Mouse (Mus musculus) forebrain, embryonic 12.5 days (tissue): ENCODE measurements around the gene Dpysl4. TPM values are rescaled to one million over a fixed set of nuclear protein-coding genes. Genes with fewer than 3 reads are reported as not detected.

Experiments
- ATAC-seq: fragments of 200-750 bp; cut with Nextera tagmentation; 2 replicates; pipeline ENCODE4 v1.8.0; 2017; ENCODE audit warnings: moderate TSS enrichment; ENCODE audit not compliant: low FRiP score
- H3K27ac ChIP-seq: fragments of 300-500 bp; sonication (generic); 2 replicates; pipeline ENCODE4 v1.5.1; 2016; ENCODE audit warnings: mild to moderate bottlenecking
- H3K27me3 ChIP-seq: fragments of 300-500 bp; sonication (generic); 2 replicates; pipeline ENCODE4 v1.6.1; 2016; ENCODE audit warnings: mild to moderate bottlenecking
- H3K36me3 ChIP-seq: fragments of 300-500 bp; sonication (generic); replicated peaks from 2 replicates; pipeline ENCODE4 v1.6.1; 2016; ENCODE audit warnings: mild to moderate bottlenecking
- H3K4me1 ChIP-seq: fragments of 300-500 bp; sonication (generic); 2 replicates; pipeline ENCODE4 v1.6.1; 2016
- H3K4me2 ChIP-seq: fragments of 300-500 bp; sonication (generic); 2 replicates; pipeline ENCODE4 v1.6.1; 2016; ENCODE audit warnings: mild to moderate bottlenecking, moderate library complexity
- H3K4me3 ChIP-seq: fragments of 300-500 bp; sonication (generic); replicated peaks from 2 replicates; pipeline ENCODE4 v1.5.1; 2016; ENCODE audit warnings: mild to moderate bottlenecking
- H3K9ac ChIP-seq: fragments of 300-500 bp; sonication (generic); 2 replicates; pipeline ENCODE4 v1.6.1; 2016; ENCODE audit warnings: mild to moderate bottlenecking
- H3K9me3 ChIP-seq: fragments of 300-500 bp; sonication (generic); 2 replicates; pipeline ENCODE4 v1.6.1; 2016
- WGBS: fragments of 180-500 bp; shearing (Covaris S2); methylation state at CpG from one replicate; pipeline ENCODE4 v1.1.7; 2016; 5-methylcytosine and 5-hydroxymethylcytosine counted together
- polyA plus RNA-seq: library from polyadenylated mRNA; unstranded; fragments of >200 nt; fragmentation: Nextera tagmentation; extraction: Ambion mirVana; gene quantifications from 2 replicates; pipeline ENCODE4 v1.2.1, GENCODE M21; 2016

Gene Dpysl4
- polyA plus RNA-seq, 1 experiment from 2014 or later = 139 TPM

DNA sequence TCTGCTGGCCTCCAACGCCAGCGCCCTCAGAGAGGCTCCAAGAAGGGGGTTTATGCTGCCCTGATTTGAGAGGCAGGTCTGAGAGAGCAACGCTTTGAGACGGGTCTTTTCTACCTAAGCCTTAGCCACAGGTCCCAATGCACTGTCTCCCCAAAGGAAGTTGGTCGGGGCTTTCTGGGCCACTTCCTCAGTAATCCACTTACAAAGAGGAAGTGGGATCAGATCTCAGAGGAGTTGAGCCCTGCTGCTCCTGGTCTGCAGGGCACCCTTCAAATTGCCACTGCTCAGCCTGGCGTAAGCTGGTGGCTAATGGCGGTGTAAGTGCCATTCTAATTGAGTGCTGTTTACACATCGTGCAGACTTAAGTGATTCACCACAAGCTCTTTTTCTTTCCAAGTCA, 45.7 kb downstream of the Dpysl4 start:
- no peak overlapping the region for H3K9ac ChIP-seq
- peaks cover 35% of the 10 kb centered on the region for H3K4me1 ChIP-seq
- no peak overlapping the region for H3K4me2 ChIP-seq
- WGBS = 46% methylated on average over 8 of the region's 8 CpGs
- no peaks in the 10 kb centered on the region for H3K36me3 ChIP-seq
- H3K4me3 ChIP-seq = no peak overlapping the region
- H3K9me3 ChIP-seq = no peaks in the 10 kb centered on the region
- no peak overlapping the region for H3K27ac ChIP-seq
- no peak for ATAC-seq
- peaks cover 32% of the 10 kb centered on the region for H3K27me3 ChIP-seq

DNA sequence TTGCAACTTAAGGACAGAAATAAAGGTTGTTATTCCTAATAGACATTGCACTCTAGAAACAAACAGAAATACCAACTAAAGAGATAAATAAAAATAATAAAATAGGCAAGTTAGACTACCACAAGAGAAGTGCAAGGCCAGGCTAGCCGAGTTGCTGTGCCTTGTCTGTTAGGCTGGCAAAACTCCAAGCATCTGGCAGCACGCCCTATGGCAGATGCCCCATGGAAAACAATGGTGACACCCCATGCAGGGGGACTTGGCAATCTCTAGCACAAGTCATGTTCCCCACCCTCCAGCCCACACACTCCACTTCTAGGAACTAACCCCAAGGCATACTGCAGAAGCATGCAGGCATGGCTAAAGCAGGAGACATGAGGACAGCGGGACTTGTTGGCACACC, 47.6 kb downstream of the Dpysl4 start:
- 84% methylated on average over 3 of the region's 3 CpGs for WGBS
- Histone ChIP-seq H3K9ac (no peak overlapping the region), H3K27me3 (peaks cover 35% of the 10 kb centered on the region), H3K9me3 (no peaks in the 10 kb centered on the region), H3K27ac (no peak overlapping the region), H3K36me3 (no peaks in the 10 kb centered on the region), H3K4me2 (no peak overlapping the region), H3K4me3 (no peak overlapping the region), H3K4me1 (peaks cover 49% of the 10 kb centered on the region)
- ATAC-seq = no peak

DNA sequence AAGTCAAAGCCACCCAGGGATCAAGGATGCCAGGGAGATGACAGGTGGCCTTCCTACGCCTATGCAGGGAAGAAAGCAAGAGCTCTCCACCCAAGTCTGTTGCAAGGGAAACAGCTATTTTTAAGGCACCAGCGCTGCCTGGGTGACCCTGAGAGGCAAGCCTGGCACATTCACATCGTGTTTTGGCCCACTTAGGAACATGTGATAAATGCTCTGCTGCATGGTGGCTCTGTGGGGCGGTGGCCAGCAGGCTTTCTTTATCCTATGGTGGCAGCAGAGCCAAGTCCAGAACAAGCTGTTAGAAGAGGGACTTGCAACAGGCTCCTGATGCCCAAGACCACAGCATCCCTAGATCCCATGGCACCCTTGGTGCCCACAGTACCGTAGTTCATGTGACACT, 49.4 kb downstream of the Dpysl4 start:
- Histone ChIP-seq H3K4me2 (no peak overlapping the region), H3K4me3 (no peak overlapping the region), H3K27ac (no peak overlapping the region), H3K9ac (no peak overlapping the region), H3K36me3 (no peaks in the 10 kb centered on the region), H3K27me3 (peaks cover 39% of the 10 kb centered on the region), H3K9me3 (no peaks in the 10 kb centered on the region), H3K4me1 (peaks cover 59% of the 10 kb centered on the region)
- WGBS = 88% methylated on average over 5 of the region's 5 CpGs
- no peak for ATAC-seq

DNA sequence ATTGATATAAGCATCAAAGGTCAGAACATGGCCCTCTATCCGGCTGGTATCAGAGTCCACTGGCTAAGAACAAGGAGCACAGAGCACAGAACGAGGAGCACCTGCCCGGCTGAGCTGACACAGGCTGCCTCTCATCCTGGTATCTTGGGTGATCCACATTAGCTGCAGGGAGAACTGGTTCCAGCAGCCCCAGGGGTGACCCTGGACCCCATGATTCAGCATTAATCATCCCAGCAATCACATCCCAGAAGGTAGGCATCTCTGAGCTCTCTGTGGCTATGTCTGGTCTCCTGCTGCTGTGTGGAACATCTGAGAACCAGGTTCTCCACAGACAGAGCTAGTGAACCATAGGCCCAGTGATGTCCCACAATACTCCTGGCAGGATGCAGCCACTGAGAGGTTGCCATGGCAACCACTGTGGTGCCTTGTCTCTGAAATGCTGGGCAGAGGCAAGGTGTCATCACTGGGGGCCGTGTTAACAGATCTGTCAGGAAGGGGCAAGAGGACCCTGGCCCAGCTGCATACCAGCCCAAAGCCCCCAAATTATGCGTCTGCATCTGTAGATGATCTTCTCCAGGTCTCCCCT, 51.2 kb downstream of the Dpysl4 start:
- WGBS = 70% methylated on average over 5 of the region's 5 CpGs
- Histone ChIP-seq H3K9me3 (no peaks in the 10 kb centered on the region), H3K4me2 (no peak overlapping the region), H3K9ac (no peak overlapping the region), H3K27me3 (peaks cover 55% of the 10 kb centered on the region), H3K27ac (no peak overlapping the region), H3K36me3 (no peaks in the 10 kb centered on the region), H3K4me3 (no peak overlapping the region), H3K4me1 (peaks cover 59% of the 10 kb centered on the region)
- ATAC-seq = no peak

DNA sequence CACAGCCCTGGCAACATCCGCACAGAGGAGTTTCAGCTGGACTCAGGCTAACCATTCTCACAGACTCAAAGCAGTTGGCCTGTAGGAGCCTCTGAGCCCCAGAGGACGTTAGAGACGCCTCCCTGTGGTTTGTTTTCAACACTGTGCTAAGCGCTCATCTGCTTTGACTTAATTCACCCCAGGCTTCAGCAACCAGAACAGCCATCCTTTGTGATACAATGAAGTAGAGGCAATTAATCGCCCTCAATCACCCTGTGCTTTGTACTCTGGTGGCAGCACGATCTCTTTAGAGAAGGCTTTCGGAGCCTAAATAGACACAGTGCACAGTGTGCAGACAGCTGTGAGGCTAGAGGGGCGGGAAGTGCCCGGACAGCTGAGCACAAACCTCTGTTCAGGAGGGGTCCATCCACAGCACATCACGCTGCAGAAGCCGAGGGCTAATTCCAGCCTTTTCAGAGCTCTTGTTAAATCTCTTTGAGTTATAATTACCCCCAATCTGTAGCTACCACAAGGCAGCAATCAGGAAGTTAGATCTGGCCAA, 54.2 kb downstream of the Dpysl4 start:
- 0 out of 2 replicates have a peak overlapping the region, but pooled peaks have one; percentile 15 for H3K4me2 ChIP-seq
- H3K9ac ChIP-seq = peak overlapping the region; percentile 2; the same call in 1 of the 2 replicates
- WGBS = 2% methylated on average over 11 of the region's 11 CpGs
- H3K27ac ChIP-seq = peak overlapping the region; percentile 83
- H3K36me3 ChIP-seq = no peaks in the 10 kb centered on the region
- H3K27me3 ChIP-seq = peaks cover 74% of the 10 kb centered on the region
- peaks cover 57% of the 10 kb centered on the region for H3K4me1 ChIP-seq
- H3K9me3 ChIP-seq = no peaks in the 10 kb centered on the region
- H3K4me3 ChIP-seq = no peak overlapping the region
- peak; percentile 88 for ATAC-seq

DNA sequence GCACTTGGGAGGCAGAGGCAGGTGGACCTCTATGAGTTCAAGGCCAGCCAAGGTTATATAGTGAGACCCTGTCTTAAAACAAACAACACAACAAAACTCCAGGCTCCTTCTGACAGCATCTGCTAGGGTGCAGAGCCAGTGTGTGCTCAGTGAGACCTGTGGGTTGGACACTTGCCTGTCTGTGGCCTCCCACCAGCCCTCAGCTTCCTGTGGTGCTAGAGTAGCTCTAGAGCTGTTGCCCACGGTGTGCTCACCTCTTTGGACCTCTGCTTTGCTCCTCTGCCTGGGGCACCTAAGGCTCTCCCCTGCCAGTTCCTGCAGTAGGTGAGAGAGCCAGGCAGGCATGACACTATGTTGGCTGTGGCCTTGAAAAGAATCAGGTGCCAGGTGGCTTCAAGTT, 58.0 kb downstream of the Dpysl4 start:
- Histone ChIP-seq H3K9me3 (no peaks in the 10 kb centered on the region), H3K27ac (no peak overlapping the region), H3K9ac (no peak overlapping the region), H3K4me3 (no peak overlapping the region), H3K4me1 (peaks cover 47% of the 10 kb centered on the region), H3K27me3 (peaks cover 54% of the 10 kb centered on the region), H3K4me2 (no peak overlapping the region), H3K36me3 (no peaks in the 10 kb centered on the region)
- no peak for ATAC-seq
- 100% methylated on average over 1 of the region's 1 CpGs for WGBS

DNA sequence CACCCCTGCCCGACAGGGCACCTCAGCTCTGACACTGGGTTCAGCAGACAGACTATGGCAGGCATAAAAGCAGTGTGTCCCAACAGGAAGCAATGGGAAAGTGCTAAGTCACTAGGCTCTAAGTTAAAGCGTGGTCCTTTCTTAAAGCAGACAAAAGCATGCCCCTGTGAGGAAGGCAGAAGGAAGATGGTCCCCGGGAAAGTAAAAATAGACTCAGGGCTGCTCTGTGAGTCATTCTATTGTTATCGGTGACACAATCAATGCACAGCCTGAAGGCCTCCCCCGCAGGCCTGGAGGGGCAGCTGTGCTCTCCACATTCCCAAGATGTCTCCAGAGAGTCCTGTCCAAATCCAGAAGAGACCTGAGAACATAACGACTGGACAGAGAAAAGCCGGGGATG, 60.1 kb downstream of the Dpysl4 start:
- Histone ChIP-seq H3K9me3 (no peaks in the 10 kb centered on the region), H3K9ac (no peak overlapping the region), H3K36me3 (no peaks in the 10 kb centered on the region), H3K27ac (no peak overlapping the region), H3K4me2 (no peak overlapping the region), H3K4me1 (peaks cover 40% of the 10 kb centered on the region), H3K4me3 (no peak overlapping the region), H3K27me3 (peaks cover 64% of the 10 kb centered on the region)
- WGBS = 43% methylated on average over 7 of the region's 7 CpGs
- no peak for ATAC-seq

DNA sequence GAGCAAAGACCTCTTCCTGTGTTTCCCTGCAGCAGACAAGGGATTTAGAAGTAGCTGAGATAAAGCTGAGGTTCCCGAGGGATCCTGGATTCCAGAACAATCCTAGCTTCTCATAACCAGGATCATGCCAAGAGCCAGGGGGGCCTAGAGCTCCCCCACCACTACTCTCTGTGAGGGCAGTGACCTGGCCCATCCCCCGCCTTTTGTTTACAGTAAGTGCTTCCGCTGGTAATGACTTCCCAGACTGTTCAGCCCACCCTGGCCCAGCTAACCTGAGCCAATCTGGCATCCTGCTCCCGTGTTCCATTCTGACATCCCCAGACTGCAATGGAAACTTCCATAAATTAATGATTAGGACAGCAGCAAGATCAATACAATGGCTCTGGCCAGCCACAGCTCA, 61.6 kb downstream of the Dpysl4 start:
- no peak overlapping the region for H3K4me2 ChIP-seq
- no peak overlapping the region for H3K27ac ChIP-seq
- WGBS = 54% methylated on average over 4 of the region's 4 CpGs
- no peak overlapping the region for H3K9ac ChIP-seq
- H3K4me1 ChIP-seq = peaks cover 40% of the 10 kb centered on the region
- H3K9me3 ChIP-seq = no peaks in the 10 kb centered on the region
- H3K4me3 ChIP-seq = no peak overlapping the region
- no peaks in the 10 kb centered on the region for H3K36me3 ChIP-seq
- no peak for ATAC-seq
- H3K27me3 ChIP-seq = peaks cover 50% of the 10 kb centered on the region

DNA sequence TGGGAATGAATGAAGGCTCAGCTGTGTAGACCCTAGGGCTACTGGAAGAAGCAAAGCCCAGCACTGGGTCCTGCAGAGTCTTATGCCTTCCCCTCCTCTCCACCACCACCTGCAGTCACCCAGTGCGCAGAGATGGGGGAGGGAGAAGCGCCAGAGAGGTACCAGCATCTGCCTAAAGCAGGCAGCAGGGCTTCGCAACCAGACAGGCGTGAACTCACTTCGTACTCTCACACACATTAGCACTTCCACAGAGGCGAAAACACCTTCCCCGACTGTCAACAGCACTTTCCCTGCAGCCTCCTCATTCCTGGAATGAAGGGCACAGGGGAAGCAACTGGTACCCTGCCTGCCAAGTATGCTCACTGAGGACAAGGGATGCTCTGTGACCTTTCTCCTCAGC, 63.6 kb downstream of the Dpysl4 start:
- 31% methylated on average over 6 of the region's 7 CpGs for WGBS
- Histone ChIP-seq H3K9me3 (no peaks in the 10 kb centered on the region), H3K27ac (no peak overlapping the region), H3K36me3 (no peaks in the 10 kb centered on the region), H3K4me2 (no peak overlapping the region), H3K27me3 (peaks cover 46% of the 10 kb centered on the region; the same call in 1 of the 2 replicates), H3K9ac (no peak overlapping the region), H3K4me1 (peaks cover 40% of the 10 kb centered on the region), H3K4me3 (no peak overlapping the region)
- ATAC-seq = no peak

DNA sequence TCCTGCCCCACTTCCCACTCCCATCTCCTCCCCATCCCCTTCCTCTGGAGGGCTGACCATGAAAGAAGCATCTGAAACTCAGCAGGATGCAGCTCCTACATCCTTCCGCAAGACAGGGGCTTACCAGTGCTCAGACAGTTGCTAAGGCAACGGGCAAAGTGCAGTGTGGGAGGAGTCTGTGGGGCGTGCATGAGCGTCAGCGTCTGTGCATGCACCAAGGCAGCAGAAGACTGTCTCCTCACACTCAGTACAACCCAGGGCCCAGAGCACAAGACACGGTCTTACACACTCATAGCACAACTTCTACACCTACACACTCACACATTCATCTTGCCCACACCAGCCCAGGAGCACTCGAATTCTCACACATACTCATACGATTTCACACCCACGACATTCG, 65.3 kb downstream of the Dpysl4 start:
- H3K36me3 ChIP-seq = no peaks in the 10 kb centered on the region
- 34% methylated on average over 10 of the region's 10 CpGs for WGBS
- no peaks in the 10 kb centered on the region for H3K9me3 ChIP-seq
- H3K27ac ChIP-seq = peak overlapping the region; percentile 59; the same call in 1 of the 2 replicates
- H3K4me1 ChIP-seq = peaks cover 33% of the 10 kb centered on the region
- peaks cover 41% of the 10 kb centered on the region; the same call in 1 of the 2 replicates for H3K27me3 ChIP-seq
- peak; percentile 92 for ATAC-seq
- peak overlapping the region; percentile 26 for H3K4me2 ChIP-seq
- H3K9ac ChIP-seq = 0 out of 2 replicates have a peak overlapping the region, but pooled peaks have one; percentile 21
- no peak overlapping the region for H3K4me3 ChIP-seq

Other genes starting within 250 kb of the Dpysl4 start
- 63.6 and 68.4 TPM in 2 replicates for gene Ppp2r2d, start 239.9 kb upstream of the Dpysl4 start, polyA plus RNA-seq
- gene Mapk1ip1, start 239.7 kb upstream of the Dpysl4 start, polyA plus RNA-seq = 12.3 and 16.2 TPM in 2 replicates
- 63.0 and 66.9 TPM in 2 replicates for gene Bnip3, start 176.5 kb upstream of the Dpysl4 start, polyA plus RNA-seq
- gene Jakmip3, start 145.3 kb upstream of the Dpysl4 start, polyA plus RNA-seq = 0.83 TPM in 2 replicates
- gene Lrrc27, start 127.0 kb downstream of the Dpysl4 start, polyA plus RNA-seq = 5.1 and 6.0 TPM in 2 replicates
- gene Stk32c, start 127.3 kb downstream of the Dpysl4 start, polyA plus RNA-seq = 0.46 and 0.62 TPM in 2 replicates
- gene Pwwp2b, start 162.5 kb downstream of the Dpysl4 start, polyA plus RNA-seq = 4.0 and 4.8 TPM in 2 replicates